Mouse (Mus musculus) liver, adult 2 months (tissue): ENCODE results near the gene 1700019D03Rik. TPM values are rescaled to one million over a fixed set of nuclear protein-coding genes. Genes with fewer than 3 reads are reported as not detected.

Experiments used
- DNase-seq: peaks from one replicate; pipeline ENCODE4 v3.0.0-alpha.2; 2011; ENCODE audit warnings: low read depth, low spot score; ENCODE audit errors: extremely low read depth
- H3K27ac ChIP-seq: fragments of 200-500 bp; replicated peaks from 2 replicates; pipeline ENCODE4 v1.5.1; 2012; ENCODE audit warnings: low read depth, mild to moderate bottlenecking, control low read depth, inconsistent platforms, low read length; ENCODE audit not compliant: insufficient read depth
- H3K27me3 ChIP-seq: fragments of 200-500 bp; 2 replicates; pipeline ENCODE4 v1.6.1; 2012; ENCODE audit warnings: mild to moderate bottlenecking, moderate library complexity, low read length, inconsistent platforms; ENCODE audit not compliant: control insufficient read depth, insufficient read depth
- H3K36me3 ChIP-seq: fragments of 200-500 bp; 2 replicates; pipeline ENCODE4 v1.6.1; 2012; ENCODE audit warnings: low read length, inconsistent platforms; ENCODE audit not compliant: control insufficient read depth, insufficient read depth
- H3K4me1 ChIP-seq: fragments of 200-500 bp; 2 replicates; pipeline ENCODE4 v1.6.1; 2011; ENCODE audit warnings: low read length; ENCODE audit not compliant: control insufficient read depth, insufficient read depth
- H3K4me3 ChIP-seq: fragments of 200-500 bp; 2 replicates; pipeline ENCODE4 v1.5.1; 2011; ENCODE audit warnings: low read depth, mild to moderate bottlenecking, control low read depth, low read length, moderate library complexity; ENCODE audit not compliant: insufficient read depth
- H3K79me2 ChIP-seq: fragments of 200-500 bp; 2 replicates; pipeline ENCODE4 v1.6.1; 2012; ENCODE audit warnings: inconsistent platforms, mild to moderate bottlenecking, low read length, moderate library complexity; ENCODE audit not compliant: control insufficient read depth, insufficient read depth
- H3K9ac ChIP-seq: fragments of 200-500 bp; 2 replicates; pipeline ENCODE4 v1.6.1; 2012; ENCODE audit warnings: low read depth, mild to moderate bottlenecking, control low read depth, inconsistent platforms, low read length
- CTCF ChIP-seq: fragments of 200-500 bp; IDR thresholded peaks from 2 replicates; pipeline ENCODE4 v1.5.1; 2011; ENCODE audit warnings: low read depth, low read length, control low read depth
- POLR2A ChIP-seq: fragments of 200-500 bp; IDR thresholded peaks from 2 replicates; pipeline ENCODE4 v1.6.1; 2011; ENCODE audit warnings: low read length, control low read depth; ENCODE audit not compliant: insufficient read depth; ENCODE audit errors: extremely low read depth
- WGBS: fragments of 180-500 bp; shearing (Covaris S2); methylation state at CpG from one replicate; pipeline ENCODE4 v1.1.7; 2018; 5-methylcytosine and 5-hydroxymethylcytosine counted together
- polyA plus RNA-seq: library from polyadenylated mRNA; depleted of rRNA; stranded (reverse); fragments of >200 nt; gene quantifications from 2 replicates; pipeline ENCODE4 v1.2.3, GENCODE M21; 2012; rRNA removed
- total RNA-seq: library from RNA; depleted of rRNA; stranded (reverse); fragments of >200 nt; gene quantifications from 2 replicates; pipeline ENCODE4 v1.2.3, GENCODE M21; 2014; rRNA removed

The 1700019D03Rik gene
- total RNA-seq (not detected in 2 replicates), polyA plus RNA-seq (not detected in 2 replicates)

DNA sequence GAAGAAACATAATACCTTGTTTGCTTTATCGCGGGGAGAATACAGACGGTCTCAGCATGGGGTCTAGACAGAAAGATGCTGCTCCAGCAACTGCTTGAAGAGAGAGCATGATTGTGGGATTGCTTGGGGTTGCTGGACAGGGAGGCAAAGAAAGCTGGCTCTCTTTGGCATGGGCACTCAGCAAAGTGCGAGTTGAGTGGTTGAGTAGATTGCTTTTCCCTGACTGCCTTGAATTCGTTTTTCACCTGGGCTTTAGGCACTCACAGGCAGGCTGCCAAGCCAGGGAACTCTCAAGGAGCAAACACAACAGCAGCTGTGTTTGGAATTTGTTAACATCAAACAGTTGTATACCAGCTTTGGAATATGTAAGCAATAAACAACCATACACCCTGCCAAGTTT lies at the start of gene 1700019D03Rik:
Gene 1700019D03Rik (minus strand): TSS at position 101 of the 400 bp plus-strand sequence.
- Histone ChIP-seq H3K9ac (no peak within 1 kb of the TSS), H3K4me3 (no peak within 1 kb of the TSS), H3K27ac (no peak within 1 kb of the TSS), H3K79me2 (no peaks in the 10 kb centered on the region), H3K27me3 (no peaks in the 10 kb centered on the region), H3K4me1 (no peaks in the 10 kb centered on the region), H3K36me3 (no peaks in the 10 kb centered on the region)
- WGBS = 50% methylated on average over 5 of the region's 5 CpGs
- no peak for DNase-seq
- TF ChIP-seq POLR2A = no peak
- no peak for TF ChIP-seq CTCF

DNA sequence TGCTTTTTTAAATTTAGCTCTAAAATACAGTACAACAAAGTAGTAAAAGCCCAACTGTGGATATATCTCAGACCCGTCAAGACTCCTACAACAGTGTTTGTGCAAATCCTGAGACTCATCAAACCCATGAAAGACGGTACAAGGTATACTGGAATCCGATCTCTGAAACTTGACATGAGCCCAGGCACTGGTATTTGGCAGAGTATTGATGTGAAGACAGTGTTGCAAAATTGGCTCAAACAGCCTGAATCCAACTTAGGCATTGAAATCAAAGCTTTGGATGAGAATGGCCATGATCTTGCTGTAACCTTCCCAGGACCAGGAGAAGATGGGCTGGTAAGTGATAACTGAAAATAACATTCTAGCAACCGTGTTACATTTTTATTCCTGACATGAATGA lies 43.9 kb upstream of the 1700019D03Rik start:
- Histone ChIP-seq H3K9ac (no peak overlapping the region), H3K4me1 (peaks cover 6% of the 10 kb centered on the region; the same call in 1 of the 2 replicates), H3K27ac (no peak overlapping the region), H3K36me3 (no peaks in the 10 kb centered on the region), H3K27me3 (no peaks in the 10 kb centered on the region), H3K4me3 (no peak overlapping the region), H3K79me2 (no peaks in the 10 kb centered on the region)
- TF ChIP-seq POLR2A (no peak), CTCF (no peak)
- WGBS = 34% methylated on average over 4 of the region's 4 CpGs
- DNase-seq = peak; percentile 64

DNA sequence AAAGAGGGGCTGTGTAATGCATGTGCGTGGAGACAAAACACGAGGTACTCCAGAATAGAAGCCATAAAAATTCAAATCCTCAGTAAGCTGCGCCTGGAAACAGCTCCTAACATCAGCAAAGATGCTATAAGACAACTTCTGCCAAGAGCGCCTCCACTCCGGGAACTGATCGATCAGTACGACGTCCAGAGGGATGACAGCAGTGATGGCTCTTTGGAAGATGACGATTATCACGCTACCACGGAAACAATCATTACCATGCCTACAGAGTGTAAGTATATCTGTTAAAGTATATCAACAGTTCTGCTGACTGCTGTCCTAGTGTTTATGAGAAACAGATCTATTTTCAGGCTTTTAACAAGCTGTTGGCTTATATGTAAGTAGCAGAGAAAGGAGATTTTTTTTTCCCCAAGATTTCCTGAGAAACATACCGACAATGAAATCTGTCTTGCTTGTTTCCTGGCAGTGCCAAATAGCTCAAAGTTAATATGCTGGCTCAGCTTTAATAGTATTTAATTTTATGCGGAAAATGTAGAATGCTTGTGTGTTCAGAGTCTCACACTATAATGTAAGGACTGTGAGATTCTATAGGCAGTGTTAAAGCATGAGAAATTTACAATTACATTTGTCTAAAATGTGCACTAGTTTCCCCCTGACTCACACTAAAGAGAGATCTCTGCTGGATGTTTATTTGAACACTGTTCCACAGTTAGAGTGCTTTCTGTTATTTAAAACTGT lies 42.1 kb upstream of the 1700019D03Rik start:
- TF ChIP-seq POLR2A (no peak), CTCF (no peak)
- WGBS = 49% methylated on average over 13 of the region's 13 CpGs

DNA sequence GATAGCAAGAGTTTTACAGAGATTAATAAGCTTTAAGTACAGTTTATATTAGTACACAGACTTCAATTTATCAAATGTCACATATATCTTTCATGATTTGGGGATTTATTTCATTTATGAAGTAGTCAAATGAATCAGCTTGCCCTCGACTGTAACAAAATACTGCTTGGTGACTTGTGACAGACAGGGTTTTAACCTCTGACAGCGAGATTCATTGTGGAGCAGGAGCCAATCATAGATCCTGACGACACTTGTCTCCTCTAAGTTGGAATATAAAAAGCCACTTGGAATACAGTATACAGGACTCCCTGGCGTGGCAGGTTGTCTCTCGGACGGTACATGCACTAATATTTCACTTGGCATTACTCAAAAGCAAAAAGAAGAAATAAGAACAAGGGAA lies 41.4 kb upstream of the 1700019D03Rik start, which contains the start of gene Mstn:
Gene Mstn (plus strand): TSS at position 301 of the 400 bp plus-strand sequence.
- peaks cover 9% of the 10 kb centered on the region; the same call in 1 of the 2 replicates for H3K4me1 ChIP-seq
- H3K27me3 ChIP-seq = no peaks in the 10 kb centered on the region
- H3K36me3 ChIP-seq = no peaks in the 10 kb centered on the region
- whole genome bisulfite sequencing = 82% methylated on average over 6 of the region's 6 CpGs
- H3K4me3 ChIP-seq = no peak within 1 kb of the TSS
- H3K27ac ChIP-seq = no peak within 1 kb of the TSS; the same call in 1 of the 2 replicates
- no peaks in the 10 kb centered on the region for H3K79me2 ChIP-seq
- no peak within 1 kb of the TSS for H3K9ac ChIP-seq
- no peak for DNase-seq
- no peak for TF ChIP-seq POLR2A
- no peak for TF ChIP-seq CTCF

More for the DNA sequence above, 42.1 kb upstream of the 1700019D03Rik start:
- no peaks in the 10 kb centered on the region for H3K36me3 ChIP-seq
- no peaks in the 10 kb centered on the region for H3K27me3 ChIP-seq
- no peak overlapping the region for H3K4me3 ChIP-seq
- no peak overlapping the region for H3K27ac ChIP-seq
- peaks cover 9% of the 10 kb centered on the region; the same call in 1 of the 2 replicates for H3K4me1 ChIP-seq
- no peak for DNase-seq
- H3K9ac ChIP-seq = no peak overlapping the region
- no peaks in the 10 kb centered on the region for H3K79me2 ChIP-seq

DNA sequence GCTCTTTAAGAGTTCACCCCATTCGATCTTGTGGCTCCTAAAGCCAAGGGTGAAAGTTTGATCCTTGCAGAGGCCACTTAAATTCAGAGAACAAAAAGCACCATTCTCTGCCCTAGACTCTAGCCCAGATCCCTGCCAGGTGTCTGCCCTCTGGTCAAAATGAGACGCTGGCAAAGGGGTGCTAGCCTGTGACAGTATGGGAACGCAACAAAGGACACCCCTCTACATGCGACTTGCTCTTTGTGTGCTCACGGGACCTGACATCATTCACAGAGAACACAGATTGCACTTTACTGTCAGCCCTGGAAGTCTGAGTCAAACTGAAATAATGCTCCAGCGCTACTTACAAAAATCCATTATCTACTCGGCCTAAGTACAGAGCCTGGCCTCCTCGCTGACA lies 40.5 kb upstream of the 1700019D03Rik start:
- peak; percentile 71 for DNase-seq
- Histone ChIP-seq H3K9ac (no peak overlapping the region), H3K79me2 (no peaks in the 10 kb centered on the region), H3K27ac (no peak overlapping the region; the same call in 1 of the 2 replicates), H3K36me3 (no peaks in the 10 kb centered on the region), H3K4me1 (peaks cover 9% of the 10 kb centered on the region; the same call in 1 of the 2 replicates), H3K27me3 (no peaks in the 10 kb centered on the region), H3K4me3 (no peak overlapping the region)
- 29% methylated on average over 8 of the region's 8 CpGs for WGBS
- no peak for TF ChIP-seq POLR2A
- no peak for TF ChIP-seq CTCF

DNA sequence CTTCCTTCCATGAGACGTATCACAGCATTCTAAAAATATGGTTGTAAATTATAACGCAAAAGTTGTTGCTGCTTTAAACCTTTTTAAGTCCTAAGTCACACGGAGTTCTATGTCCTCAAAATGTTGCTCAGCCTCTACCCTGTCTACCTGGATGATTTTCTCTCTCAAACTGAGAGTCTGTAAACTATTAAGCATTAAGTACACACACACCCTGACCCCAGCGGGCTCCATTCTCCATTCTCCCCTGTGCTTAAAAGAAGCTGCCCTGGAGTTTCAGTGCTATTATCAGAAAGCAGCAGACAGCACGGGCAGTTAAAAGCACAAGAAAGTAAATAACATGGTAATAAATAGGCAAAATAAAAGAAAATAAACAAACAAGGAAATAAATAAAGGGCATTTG lies 39.1 kb upstream of the 1700019D03Rik start:
- no peak overlapping the region for H3K9ac ChIP-seq
- no peak overlapping the region for H3K4me3 ChIP-seq
- 28% methylated on average over 5 of the region's 5 CpGs for WGBS
- TF ChIP-seq POLR2A (no peak), CTCF (no peak)
- DNase-seq = peak; percentile 70
- H3K4me1 ChIP-seq = peaks cover 9% of the 10 kb centered on the region; the same call in 1 of the 2 replicates
- no peaks in the 10 kb centered on the region for H3K79me2 ChIP-seq
- H3K36me3 ChIP-seq = no peaks in the 10 kb centered on the region
- H3K27ac ChIP-seq = no peak overlapping the region
- no peaks in the 10 kb centered on the region for H3K27me3 ChIP-seq
